Mouse (Mus musculus): ENCODE results near the gene 1520401A03Rik.

1520401A03Rik gene

DNA sequence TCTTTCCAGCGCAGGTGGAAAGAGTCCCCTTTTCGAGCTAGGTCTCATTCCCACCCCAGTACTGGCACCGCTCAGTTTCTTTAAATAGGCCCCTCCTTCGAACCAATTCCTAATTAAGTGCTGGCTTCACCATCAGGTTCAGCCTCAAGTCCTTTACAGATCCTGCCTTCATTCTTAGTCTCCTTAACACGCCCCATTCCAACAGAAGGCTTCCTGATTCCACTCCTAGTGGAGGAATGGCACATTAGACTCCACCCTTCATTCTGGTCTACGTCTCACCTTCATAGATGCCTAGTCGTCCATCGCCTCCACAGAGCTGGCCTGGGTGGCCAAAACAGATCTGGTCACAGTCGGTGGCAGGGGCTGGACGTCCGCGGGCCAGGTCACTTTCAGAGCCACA is 20.4 kb upstream of the 1520401A03Rik start:
- DNase-seq (ENCODE audit: low spot score): no peak

DNA sequence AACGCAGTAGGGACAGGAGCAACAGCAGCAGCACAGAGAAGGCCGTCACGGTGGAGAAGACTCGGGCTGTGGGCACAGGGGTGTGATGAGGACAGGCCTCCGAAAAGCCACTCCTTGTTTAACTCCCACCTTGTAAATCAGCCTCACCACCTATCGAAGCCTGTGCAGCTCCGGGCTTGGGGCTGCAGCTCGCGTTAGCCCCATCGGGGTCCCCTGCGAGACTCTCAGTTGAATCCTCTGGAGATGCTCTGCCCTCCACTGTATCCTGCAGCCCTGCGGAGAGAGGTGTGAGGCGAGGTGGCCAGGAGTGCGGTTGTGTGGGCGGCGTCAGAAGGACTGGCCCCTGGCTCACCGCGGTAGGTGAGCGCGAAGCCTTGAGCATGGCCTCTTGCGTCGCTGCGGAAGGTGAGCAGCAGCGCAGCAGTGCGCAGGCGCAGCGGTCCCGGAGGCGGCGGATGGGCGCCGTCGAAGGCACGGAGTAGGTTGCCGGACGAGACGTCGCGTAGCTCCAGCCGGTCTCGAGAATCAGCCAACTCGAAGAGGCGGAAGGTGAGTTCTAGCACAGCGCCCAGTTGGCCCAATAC is 19.7 kb upstream of the 1520401A03Rik start:
- no peak for DNase-seq (ENCODE audit: low spot score)

DNA sequence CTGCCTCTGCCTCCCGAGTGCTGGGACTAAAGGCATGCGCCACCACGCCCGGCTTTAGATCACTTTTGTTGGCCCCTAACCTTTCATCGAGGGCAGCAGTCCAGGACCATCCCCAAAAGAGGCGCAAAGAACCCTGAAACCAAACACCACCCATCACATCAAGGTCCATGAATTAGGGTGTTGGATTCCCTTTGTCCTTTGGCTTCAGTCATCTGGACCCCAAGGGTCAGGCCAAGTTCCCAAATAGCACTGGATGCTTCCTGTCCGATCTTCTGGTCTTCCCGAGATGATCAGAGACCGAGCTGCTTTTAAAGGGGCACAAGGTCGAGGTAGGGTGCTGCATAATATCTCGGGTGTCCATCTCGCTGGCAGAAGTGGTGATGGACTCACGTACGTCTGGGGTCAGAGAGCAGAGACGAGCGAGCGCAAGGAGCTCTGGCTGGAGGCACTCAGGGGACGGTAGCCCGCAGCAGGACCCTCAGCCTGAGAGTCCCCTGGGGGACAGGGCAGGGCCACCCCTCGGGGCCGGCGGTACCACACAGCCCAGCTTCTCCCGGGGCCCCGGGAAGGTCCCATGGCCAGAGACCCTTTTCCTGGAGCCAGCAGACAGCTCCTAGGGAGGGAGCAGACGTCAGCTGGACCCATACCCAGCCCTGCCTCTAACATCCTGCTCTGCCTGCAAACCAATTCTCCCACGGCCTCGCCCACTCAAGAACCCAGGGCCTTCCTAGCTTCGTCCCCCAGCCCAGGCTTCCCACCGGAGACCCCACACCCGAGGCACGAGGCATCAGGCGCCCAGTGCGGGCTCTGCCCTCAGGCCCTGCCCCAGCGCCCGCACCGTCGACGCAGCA is 19.0 kb upstream of the 1520401A03Rik start:
- no peak for DNase-seq (ENCODE audit: low spot score)

DNA sequence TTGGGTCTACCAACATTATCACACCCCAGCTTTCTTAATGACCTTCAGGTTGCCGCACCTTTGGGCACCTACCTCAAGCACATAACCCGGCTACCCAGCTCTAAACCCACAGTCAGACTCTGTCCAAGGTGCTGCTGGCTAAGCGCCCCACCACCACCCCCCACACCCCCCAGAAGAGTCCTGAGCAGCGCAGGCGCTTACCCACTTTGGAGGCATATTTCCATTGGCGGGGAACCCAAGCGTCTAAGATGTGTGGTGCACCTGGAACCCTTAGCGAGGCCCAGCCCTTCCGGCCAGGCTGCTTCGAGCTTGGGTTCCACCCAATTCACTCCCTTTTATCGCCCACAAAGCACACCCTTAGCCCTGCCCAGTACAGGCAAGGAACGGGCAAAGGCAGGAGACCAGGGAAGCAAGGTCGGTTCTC is 18.0 kb upstream of the 1520401A03Rik start, which contains the start of gene Paqr4:
TSS of gene Paqr4 (minus strand) at position 270 of the 424 bp plus-strand sequence.
- no peak for DNase-seq (ENCODE audit: low spot score)

DNA sequence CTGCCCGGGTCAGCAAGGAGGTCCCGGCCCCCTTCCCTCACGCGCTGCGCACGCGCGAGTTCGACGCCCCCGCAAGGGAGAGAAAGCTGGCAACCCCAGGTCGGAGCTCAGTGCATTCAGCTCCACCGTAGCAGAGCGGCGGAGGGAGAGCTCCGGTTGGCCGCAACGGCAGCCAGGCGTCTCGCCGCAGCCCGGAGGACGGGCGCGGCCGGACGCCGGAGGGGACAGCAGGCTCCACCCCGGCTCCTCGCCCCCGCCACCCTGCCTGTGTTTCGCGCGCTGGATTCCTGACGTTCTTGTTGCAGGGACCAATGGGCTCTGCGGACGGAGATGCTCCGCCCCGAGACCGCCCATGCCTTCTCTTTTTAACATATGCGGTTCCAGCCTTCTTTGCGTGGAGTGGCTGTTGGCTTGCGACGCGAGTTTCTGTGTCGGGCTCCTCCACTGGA is 17.6 kb upstream of the 1520401A03Rik start:
- peak; percentile 91 for DNase-seq (ENCODE audit: low spot score)

DNA sequence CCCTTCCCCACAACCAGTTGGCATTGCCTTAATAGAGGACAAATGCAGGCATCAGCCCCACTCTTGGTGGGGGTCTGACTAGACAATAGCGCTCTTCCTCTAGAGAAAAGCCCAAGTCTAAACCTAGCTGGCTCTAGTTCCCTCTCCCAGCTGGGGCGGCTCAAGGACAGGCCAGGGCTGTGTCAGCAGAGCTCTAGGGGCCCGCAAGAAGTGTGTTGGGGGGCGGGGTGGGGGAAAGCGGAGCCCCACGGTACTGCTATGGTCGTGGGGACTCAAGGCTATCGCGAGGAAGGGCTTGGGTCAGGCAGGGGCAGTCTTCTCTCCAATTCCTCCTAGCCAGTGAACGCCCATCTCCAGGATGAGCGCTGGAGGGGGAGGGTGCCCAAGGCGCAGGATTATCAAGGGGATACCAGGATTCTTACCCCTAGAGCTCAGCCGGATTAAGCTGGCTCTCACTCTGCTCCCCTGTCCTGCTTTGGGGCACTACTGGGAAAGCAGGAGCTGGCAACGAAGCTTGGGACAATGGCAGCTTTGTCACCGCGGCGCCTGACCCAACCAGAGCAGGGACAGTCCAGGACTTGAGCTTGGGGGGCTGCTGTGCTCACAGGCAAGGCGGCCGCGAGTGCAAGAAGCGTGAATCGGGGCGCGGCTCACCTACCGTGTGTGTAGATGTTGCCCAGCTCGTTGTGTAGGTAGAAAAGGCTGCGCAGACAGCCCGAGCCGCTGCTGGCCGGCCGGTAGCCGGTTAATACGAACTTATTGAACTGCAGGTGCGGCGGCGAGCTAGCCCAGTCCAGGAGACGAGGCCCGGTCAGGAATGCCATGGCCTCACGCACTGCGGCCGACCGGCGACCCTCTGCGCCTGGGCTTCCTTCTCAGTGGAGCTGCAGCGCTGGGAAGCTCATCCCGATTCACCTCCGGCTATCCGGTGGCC is 16.9 kb upstream of the 1520401A03Rik start:
- peak; percentile 59 for DNase-seq (ENCODE audit: low spot score)

DNA sequence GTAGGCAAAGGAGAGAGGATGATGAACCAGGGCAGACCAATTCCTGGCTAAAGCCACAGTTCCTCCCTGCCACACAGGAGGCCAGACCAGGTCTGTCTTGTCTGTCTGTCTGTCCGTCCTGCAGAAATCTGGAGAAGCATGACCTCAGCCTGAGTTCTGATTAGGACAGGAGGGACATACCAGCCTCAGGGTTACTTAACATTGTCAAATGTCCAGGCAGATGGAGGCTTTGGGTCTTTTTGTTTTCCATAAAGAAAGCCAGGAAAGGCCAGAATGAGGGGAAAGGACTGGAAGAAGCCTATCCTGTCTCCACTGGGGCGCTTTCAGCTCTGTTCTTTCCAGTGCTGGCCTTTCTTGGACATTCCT is 16.2 kb upstream of the 1520401A03Rik start:
- no peak for DNase-seq (ENCODE audit: low spot score)

DNA sequence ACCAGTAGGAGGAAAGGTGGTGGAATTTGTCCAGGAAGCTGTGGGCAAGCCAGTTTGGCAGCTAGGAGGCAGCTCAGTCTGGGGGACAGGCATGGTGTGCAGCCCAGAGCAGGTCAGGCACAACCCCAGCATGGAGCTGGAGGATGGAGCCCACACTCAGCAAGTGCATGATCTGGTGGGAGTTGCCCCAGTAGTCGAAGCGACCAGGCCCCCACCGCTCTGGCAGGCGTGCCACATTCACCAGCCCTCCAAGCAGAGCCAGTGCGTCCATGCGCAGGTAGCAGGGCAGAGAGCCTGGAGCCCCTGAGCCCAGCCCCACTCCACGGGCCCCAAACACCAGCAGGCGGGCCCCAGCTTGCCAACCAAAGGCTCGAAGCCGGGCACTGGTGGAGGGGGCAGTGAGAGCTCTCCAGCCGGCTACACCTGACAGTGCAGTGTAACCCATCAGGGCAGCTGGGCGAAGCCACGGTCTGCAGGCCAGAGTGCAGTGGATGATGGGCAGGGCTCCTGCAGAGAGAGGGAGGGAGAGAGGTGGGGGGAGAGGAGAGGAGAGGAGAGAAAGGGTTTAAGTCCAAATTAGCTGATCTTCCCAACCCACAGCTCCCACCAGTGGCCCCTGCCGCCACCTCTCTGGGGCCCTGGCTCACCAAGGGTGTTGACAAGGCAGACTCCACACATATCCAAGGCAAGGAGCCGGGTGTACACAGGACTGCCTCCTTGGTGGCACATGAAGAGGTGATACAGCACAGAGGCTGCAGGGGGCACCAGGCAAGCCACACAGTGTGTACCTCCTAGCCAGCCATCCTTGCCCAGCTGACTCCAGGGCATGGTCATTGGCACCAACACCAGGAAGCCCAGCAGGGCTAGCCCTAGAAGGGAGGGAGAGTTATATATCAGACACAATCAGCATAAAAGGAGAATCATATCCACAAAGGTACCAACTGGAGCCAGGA is 15.2 kb upstream of the 1520401A03Rik start:
- no peak for DNase-seq (ENCODE audit: low spot score)

DNA sequence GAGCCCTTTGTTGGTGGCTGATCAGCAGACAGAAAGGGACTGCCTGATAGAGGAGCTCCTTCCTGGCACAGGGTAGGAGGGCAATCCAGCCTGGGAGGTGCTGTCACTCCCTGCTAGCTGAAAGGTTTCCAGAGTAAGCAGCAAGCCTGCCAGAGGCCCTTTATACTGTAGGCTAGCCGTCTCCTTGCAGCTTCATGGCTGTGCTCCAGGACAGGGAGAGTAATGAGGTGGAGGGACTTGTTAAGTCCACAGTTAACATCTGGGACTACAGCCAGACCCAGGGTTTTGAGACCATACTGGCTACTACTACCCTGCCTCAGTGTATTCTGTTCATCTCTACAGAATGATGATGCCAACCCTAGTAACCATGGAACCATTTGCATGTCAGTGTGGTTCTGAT is 11.8 kb upstream of the 1520401A03Rik start:
- no peak for DNase-seq (ENCODE audit: low spot score)

DNA sequence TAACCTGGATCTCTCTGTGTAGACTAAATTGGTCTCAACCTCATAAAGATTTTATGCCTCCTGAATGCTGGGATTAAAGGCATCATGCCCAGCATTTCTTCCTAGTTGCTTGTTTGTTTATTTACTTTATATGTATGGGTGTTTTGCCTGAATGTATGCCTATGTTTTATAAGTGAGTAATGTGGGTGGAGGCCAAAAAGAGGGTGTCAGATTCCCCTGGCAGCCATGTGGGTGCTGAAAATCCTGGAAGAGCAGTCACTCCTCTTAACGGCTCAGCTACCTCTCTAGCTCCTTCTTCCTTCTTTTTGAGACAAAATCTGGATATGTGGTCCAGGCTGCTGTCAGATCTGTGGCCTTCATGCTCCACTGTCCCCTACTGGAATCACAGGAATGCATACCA is 7.9 kb upstream of the 1520401A03Rik start:
- no peak for DNase-seq (ENCODE audit: low spot score)

DNA sequence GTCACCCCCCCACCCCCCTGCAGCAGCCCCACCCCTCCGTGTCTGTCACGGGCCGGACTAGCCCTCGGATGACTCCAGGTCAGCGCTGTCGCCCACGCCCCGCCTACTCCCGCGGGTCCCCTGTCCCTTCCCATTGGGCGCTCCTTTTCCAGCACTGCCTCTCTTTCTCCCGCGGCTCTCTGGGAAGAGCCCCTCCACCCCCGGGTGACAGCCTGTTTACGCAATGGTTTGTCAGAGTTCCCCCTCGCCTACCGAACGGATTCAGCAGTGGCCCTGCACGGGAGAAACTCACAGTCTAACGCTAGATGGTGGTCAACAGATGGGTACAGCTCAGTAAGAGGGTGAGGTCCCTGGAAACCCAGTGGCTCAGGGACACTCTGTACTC is 4.2 kb upstream of the 1520401A03Rik start:
- DNase-seq (ENCODE audit: low spot score): peak; percentile 83

DNA sequence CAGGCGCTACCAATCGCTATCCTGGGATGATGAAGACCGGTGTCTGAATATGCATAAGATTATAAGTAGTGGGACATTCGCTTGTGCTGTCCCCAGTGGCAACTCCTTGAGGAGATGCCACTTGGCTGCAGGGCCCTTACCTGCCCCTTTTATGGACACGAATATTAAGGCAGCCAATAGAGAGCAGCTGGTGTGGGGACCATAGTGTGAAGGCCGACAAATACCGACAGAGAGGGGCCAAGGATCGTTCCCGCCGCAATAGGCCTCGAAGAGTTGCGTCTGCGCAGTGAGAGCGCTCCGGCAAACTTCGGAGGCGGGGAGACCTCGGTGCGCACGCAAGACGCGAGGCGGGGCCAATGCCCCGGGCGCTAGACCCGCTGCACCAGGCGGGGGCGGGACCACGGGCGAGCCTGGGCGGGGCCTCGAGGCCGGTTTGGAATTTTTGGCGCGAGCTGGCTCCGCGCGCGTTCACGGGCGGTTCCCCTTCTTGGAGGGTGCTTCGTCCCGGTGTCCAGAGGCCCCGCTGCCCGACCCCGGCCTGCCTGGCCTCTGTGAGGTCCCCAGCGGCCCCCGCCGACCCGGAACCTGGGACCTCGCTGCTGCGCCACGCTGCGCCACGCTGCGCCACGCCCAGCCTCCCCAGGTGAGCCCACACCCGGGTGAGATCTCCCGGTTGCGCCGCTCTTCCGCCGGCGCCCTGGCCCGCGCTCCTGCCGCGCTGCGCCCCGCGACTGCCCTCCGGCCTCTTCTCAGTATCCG is 3.6 kb upstream of the 1520401A03Rik start, which contains the start of gene Pkmyt1:
TSS of gene Pkmyt1 (plus strand) at position 338 of the 759 bp plus-strand sequence.
- DNase-seq (ENCODE audit: low spot score): peak; percentile 97

DNA sequence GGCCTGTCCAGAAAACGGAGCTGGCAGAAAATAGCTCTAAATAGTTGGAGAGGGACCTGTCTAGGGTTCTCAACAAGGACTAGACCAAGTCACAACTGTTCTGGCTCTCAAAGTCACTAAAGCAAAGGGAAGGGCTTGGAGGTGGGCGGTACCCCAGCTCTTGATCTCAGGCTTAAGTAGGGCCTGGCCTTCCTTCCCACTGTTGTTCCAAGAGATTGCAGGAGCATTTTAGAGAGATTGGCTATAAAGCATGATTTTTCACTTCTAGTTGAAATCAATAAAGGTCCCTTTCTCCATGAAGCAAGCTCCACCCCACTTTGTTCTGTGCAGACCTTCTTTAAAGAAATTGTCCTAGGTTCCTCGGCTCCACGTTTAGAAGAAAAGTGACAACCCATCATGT is 2.9 kb upstream of the 1520401A03Rik start:
- peak; percentile 12 for DNase-seq (ENCODE audit: low spot score)

DNA sequence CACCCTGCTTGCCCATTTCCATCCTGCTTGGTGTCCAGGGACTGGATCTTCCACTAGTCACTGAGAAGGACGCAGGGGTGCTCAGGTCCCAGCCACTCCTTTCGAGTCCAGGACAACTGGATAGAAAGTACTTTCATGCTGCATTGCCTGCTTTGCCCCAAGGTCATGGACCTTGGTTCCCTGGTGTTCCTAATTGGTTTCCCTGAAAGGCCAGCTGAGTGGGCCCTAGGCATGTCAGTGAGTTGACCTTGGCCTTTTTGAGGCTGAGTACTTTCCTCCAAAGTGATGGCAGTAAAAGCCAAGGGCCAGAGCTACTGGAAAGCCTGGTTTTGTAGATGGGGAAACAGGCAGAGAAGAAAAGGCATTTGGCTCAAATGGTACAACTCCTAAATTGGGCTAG is 697 bp downstream of the 1520401A03Rik start:
- no peak for DNase-seq (ENCODE audit: low spot score)

DNA sequence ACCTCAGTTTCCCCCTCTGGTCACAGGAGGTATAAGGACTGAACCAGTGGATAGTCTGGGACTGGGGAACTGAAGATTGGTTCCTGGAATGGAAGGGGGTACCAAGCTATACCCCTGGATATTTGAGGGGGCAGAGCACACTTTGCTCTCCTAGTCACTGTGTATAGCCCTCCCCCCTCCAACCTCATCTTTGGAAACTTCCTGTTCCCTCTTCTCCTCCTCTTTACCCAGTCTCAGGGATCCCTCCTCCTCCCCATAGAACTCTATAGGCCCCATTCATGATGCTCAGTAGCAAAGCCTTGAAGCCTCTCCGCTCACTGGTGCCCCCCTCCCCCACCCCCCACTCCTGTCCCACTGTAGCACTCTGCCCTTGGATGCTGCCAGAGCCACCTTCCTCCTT is 3.1 kb downstream of the 1520401A03Rik start:
- no peak for DNase-seq (ENCODE audit: low spot score)

DNA sequence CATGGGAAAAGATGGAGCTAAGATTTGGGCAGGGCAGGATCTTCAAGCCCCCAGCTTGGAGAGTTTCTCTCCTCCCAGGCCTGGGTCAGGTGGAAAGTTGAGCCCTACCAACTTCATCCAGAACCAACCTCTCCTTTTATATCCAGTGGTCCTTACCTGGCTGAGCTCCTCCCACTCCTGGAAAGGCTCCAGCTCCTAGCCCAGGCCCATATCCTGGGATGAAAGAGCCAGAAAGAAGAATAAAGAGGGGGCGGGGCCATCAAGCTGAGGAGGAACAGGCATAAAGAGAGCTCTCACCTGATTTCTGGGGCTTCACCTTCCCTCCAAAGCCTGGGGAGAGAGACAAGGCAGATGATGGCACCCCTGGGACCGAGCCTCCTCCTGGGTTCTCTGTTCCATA is 5.6 kb downstream of the 1520401A03Rik start:
- no peak for DNase-seq (ENCODE audit: low spot score)

DNA sequence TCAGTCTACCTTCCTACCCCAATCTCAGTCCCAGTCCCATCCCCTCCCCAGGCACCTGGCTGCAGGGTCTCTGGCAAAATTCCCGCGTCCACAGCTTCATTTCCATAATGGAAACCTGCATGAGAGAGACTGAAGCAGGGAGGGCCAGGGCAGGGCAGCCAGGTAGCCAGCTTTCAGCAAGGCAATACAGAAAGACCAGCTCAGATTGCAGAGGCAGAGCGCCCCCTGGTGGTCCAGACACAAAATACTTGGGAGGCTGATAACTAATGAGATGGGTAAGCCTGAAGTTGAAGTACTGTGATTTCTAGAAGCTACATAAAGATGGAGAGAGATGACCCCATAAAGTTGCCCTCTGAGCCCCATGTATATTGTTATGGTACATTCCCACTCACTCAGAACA is 16.4 kb downstream of the 1520401A03Rik start:
- DNase-seq (ENCODE audit: low spot score): peak; percentile 89

DNA sequence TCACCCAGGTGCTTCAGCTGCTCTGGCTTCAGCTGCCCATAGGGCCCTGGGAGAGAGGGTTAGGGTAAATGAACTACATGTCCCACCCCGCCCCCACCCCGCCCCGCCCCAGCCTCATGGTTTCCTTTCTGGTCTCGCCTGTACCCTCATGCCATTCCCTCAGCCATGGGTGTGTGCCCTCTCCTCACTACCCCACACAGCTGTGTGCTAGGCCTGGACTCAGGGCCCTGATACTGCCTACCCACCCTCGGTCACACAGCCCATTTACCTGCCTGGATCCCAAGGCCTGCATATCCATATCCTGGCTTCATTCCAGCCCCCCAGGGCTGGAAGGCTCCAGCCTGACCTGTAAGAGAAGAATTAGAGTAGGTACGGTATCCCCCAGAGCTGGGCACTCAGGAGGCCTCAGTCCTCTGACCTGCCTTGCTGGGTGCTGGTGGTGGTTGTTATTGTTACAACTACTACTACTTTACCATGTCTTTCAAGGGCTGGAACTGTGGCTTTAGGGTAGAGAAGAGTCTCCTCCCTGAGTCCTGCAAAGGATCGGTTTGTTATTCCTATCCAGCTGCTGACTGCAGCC is 17.0 kb downstream of the 1520401A03Rik start:
- no peak for DNase-seq (ENCODE audit: low spot score)

DNA sequence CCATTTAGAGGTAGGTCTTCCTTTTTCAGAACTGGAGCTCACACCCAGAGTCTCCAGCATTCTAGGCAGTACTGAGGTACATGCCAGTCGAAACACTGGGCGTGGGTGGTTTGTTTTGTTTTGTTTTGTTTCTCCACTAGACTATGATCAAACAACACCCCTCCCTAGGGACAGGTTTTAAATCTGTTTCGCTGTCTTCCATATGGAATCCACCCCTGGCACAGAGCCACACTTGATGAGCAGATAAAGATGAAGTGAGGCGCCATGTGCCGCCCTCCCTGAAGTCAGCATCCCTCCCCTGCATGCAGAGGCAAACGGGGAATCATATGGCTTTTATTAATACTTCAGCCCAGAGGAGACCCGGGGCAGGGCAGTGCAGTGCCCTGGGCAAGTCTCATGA is 17.8 kb downstream of the 1520401A03Rik start:
- no peak for DNase-seq (ENCODE audit: low spot score)

DNA sequence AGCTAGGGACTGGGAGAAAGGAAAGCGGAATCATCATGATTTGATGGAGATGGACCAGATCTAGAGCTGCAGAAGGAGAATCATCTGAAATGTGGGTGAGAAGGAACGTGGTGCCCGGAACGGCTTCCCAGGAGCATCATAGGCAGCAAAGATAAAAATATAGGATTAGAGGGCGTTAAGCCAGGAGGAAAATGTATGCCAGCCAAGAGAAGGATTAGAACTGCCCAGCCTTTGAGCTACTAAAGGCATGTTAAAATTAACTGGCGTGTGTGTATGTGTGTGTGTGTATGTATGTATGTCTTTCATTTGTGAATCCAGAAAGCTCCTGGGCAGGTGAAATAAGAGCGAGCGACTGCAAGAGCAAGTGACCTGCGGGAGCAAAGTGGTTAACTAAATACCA is 19.3 kb downstream of the 1520401A03Rik start:
- DNase-seq (ENCODE audit: low spot score): no peak
